Mouse (Mus musculus): ENCODE results near the gene Capn2.

DNA sequence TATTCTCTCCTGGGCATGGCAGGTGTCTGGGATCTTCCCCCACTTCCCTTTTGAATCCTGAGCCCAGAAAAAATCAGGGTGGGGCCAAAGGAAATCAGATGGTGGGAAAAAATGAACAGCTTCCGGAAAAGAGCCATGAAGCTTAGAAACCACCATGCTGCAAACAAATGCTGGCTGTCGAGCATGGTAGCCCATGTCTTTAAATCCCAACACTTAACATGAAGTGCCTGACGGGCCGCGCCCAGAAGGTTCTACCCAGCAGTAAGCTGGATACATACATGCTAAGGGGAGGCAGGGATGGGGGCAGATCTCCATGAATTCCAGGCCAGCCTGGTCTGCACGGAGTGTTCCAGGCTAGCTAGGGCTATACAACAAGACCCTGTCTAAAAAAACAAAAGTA is 1.4 kb upstream of the Capn2 start:
- TF ChIP-seq EP300 (IDR thresholded peaks at IDR 0.05; ENCODE audit: low read depth) (no peak), CTCF (IDR thresholded peaks at IDR 0.05; ENCODE audit: low read depth) (no peak)
